Mouse (Mus musculus): ENCODE data around the gene Nt5c2.

Gene Nt5c2

GRCm38 (mm10) chr19:46849443-46849997 is 165.4 kb downstream of the Nt5c2 start:
- no peak for DNase-seq (ENCODE audit: low spot score in 2 of 2)

- no peak for DNase-seq (ENCODE audit: low spot score in 2 of 2)
These were observed 166.3 kb downstream of the Nt5c2 start for GRCm38 (mm10) chr19:46848381-46849268.

GRCm38 (mm10) chr19:46846459-46846858 is 168.5 kb downstream of the Nt5c2 start:
- no peak for DNase-seq (ENCODE audit: low spot score in 2 of 2)

- DNase-seq (ENCODE audit: low spot score in 2 of 2) = no peak
These were observed 168.9 kb downstream of the Nt5c2 start for GRCm38 (mm10) chr19:46846056-46846455.

GRCm38 (mm10) chr19:46843030-46843429 is 171.9 kb downstream of the Nt5c2 start:
- no peak for DNase-seq (ENCODE audit: low spot score in 2 of 2)

GRCm38 (mm10) chr19:46841016-46841415 is 173.9 kb downstream of the Nt5c2 start:
- no peak for DNase-seq (ENCODE audit: low spot score in 2 of 2)

GRCm38 (mm10) chr19:46837290-46838079 is 177.5 kb downstream of the Nt5c2 start:
- DNase-seq (ENCODE audit: low spot score in 2 of 2) = no peak

- DNase-seq (ENCODE audit: low spot score in 2 of 2) = no peak
These were observed 178.9 kb downstream of the Nt5c2 start for GRCm38 (mm10) chr19:46836085-46836484.

- no peak for DNase-seq (ENCODE audit: low spot score in 2 of 2)
These were observed 179.6 kb downstream of the Nt5c2 start for GRCm38 (mm10) chr19:46835339-46835738.

- DNase-seq (ENCODE audit: low spot score in 2 of 2) = peak; percentile 26 to 64
These were observed 180.7 kb downstream of the Nt5c2 start for GRCm38 (mm10) chr19:46834301-46834700.

All from frontal cortex, postnatal 36 days (tissue).